Mouse (Mus musculus): ENCODE data around the gene Art4.
A peak's percentile ranks its signal among the peaks of the same experiment; 100 is the strongest.
"Not testable (repeated sequence)": the region's sequence is repeated elsewhere in the genome, so short reads cannot be mapped to it uniquely, and the experiment has no call there.

Gene Art4

DNA sequence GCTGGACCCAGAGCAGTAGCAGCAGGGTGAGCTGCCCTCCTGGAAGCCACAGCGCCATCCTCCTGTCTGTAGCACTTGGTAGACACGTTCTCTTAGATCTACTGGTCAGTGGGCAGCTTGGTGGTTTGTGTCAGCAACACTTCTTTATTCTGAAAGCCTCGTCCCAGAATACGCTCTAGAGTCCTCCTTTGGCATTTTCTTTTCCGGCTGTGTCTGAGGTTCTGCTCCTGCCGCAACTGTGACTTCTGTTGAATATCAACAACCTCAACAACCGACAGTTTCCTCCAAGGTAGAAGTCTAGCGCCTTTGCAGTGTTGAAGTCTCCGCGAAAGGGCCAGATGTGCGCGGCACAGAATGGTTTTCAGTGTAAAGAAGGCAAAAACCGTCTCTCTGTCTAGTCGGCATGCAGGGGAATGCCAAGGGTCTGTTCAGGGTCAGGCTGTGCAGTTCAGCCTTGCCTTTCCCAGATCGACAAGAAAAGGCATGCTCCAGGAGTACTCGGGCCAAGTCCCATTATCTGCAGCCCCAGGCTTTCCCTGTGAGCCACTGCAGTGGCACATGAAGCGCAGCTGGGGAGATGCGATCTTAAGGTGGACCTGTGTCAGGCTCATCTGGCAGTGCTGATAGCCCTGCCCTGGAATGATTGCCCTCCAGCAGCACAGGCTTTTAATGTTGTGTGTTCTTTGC is at the start of gene Art4:
Art4 (minus strand) TSS at position 548 of the 687 bp plus-strand sequence.
- peak; percentile 54 for DNase-seq

DNA sequence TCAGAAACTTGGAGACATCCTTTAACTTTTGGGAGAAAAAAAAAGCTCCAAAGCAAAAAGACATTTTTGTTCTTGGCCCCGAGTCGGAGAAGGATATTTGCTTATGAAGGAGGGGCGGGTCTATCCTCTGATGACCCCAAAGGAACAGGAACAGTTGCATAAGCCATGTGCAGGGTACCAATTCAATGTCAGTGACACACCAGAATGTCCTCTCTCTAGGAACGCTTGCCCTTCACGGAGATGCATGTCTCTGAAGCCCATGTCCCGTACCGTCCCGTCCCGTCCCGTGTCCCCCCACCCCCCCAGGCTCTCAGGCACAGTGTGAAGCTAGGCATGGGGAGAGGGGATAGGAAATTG is 49.4 kb upstream of the Art4 start:
- DNase-seq = peak; percentile 78

DNA sequence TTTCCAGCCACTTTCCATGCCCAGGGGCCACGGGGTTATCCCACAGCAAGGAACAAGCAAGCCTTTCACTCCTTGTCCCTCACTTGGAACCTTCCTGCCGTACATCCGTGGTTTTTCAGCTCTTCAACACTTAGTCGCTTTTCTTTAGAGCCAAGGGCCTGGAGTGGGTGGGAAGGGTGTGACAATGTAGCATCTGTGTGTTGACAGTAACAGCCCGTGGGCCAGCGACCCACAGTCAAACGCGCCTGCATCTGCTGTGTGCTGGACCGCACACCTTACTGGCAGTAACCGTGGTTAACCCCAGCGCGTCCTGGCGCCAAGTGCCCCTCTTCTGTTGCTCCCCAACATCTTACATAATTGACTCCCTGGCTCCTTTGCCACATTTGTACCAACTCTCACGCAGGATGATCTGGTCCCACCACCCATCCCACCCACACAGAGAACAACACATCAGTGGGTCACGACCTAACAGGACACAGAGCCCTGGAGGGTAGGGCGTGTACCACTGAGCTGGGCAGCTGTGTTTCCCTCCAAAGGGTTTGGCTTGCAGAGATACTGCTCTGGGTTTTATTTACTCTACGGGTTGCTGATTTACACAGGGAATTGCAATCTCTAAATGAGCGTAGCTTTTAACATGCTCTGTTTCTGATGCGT is 48.9 kb upstream of the Art4 start:
- peak; percentile 35 for DNase-seq

DNA sequence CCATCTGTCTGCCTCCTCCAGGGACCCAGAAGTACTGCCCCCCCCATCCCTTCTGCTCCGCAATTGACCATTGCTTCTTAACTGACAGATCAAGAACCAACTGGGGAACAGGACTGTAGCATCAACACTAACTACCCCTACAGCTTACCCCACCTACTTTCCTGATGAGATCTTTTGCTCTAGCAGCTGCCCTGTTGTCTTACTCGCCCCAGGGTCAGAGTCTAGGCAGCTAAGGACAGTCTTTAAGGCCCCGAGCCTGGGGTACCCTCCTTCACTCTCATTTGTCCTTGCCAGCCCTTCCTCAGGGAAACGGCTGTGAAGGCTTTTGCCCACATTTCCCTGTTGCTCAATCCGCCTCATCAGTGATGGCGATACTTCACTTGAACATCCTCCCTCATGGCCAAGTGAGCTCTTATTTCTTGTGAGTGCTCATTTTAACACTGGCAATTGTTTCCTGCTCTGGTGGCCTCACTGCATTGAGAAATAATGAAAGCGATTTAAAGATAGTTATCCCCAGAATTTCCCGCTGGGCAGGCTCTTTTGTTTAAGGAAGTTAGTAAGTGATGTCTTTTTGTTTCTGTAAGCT is 46.4 kb upstream of the Art4 start:
- DNase-seq = peak; percentile 24

DNA sequence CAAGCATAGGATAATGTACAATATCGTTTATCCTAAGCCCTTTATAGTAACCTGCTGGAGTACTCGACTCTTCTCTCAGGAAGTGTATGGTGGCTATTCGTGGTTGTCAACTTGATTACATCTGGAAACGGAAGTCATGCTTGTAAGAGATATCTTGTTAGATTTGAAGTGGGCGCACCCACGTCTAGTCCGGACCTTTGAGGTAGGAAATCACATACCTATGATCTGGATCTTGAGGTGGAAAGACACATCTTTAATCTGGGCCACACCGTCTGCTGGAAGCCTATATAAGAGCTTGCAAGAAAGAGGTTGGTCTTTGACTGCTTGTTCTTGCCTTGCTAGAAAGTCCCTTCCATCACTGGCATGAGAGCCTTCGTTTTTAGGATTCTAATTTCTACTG is 45.0 kb upstream of the Art4 start:
- no peak for DNase-seq

DNA sequence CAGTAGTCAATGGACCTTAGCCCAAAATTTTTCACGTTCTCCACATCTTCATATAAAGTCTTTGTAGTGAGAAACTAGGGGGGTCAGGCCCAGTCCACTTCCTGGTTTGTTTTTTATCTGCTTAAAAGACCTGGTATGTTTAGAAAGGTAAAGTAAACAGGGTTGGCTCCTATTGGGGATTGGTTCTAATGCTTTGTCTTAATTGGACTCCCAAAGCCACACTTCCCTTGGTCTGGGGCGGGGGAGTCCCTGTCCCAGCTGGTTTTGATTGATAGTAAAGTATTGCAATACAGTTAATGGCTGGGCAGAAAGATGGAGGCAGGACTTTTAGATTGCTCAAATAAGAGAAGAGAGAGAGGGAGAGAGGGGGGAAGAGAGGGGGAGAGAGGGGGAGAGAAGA is 43.5 kb upstream of the Art4 start:
- DNase-seq = no peak

DNA sequence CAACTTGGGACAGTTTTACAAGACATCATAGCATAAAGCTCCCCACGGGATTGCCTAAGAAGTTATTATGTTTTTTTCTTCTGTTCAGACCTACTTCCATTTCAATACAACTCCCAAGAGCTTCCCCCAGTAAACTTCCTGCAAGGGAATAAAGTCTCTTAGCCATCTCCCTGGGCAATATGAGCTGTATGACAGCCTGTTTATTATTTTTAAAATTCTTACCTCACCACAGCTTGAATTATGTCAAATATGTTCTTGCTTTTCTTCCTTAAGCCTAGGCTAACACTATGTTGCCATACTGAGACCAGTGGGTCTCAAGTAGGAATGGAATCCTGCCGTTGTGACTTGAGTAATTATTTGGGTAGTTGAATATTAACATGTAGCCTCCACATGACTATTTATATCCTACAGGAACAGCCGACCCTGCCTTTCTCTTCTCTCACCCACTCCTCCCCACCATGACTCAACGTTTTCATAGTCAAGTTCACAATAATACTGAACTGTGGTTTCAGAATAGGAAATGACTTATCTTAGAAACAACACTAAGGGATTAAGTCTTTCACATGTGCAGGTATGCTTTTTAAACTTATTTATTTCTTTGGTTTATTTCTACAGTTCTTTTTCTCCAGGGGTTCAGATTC is 43.0 kb upstream of the Art4 start:
- no peak for DNase-seq

DNA sequence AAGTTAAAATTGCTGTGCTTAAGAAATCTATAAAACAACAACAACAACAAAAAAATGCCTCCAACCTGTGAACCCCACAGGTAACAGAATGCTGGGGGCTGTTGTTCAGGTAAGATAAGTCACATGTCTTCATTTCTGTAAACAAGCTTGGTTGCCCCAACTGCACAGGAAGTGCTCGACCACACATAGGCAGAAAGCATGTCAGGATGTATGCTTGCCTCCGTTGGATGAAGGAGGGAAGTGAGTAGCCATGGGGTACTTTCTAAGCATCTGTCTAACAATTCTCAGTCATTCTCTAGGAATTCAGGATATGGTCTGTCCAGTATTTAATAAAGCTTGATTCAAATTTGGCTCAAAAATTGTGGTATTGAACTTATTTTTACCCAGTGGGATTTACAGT is 41.4 kb upstream of the Art4 start:
- no peak for DNase-seq

DNA sequence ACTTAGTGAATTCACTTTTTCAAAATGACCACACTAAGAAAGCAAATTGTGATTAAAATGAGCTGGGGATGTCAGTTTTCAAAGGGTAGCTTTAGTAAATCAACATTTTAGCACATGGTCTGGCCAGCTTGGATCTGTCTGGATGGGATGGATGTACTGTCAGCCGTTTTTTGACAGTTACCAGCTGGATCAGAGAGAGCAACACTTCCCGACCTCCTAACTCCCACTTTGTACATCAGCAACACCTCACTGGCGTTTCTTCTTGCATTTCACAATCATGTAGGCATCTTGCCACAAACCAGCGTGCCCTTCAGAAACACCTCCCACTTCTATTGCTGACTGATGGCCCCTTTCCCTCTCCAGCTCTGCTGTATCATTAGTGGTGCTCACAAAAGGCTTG is 40.7 kb upstream of the Art4 start:
- peak; percentile 88 for DNase-seq

DNA sequence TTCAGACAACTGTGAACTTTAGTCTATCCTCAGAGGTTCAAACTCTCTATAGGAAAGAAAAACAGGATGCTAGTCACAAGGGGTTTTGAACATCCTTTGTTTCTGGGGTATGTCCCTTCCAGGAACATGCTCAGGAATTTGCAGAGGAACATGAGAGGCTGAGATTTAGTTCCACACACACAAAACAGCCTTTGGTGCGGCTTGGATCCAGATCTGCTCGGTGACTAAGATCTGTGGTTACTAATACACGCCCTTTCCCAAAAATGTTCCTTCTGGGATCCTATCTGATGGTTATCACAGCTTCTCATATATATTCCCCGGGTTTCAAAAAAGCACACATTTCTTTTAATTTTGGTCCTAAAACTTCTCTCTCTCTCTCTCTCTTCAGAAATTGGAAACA is 40.3 kb upstream of the Art4 start:
- no peak for DNase-seq

DNA sequence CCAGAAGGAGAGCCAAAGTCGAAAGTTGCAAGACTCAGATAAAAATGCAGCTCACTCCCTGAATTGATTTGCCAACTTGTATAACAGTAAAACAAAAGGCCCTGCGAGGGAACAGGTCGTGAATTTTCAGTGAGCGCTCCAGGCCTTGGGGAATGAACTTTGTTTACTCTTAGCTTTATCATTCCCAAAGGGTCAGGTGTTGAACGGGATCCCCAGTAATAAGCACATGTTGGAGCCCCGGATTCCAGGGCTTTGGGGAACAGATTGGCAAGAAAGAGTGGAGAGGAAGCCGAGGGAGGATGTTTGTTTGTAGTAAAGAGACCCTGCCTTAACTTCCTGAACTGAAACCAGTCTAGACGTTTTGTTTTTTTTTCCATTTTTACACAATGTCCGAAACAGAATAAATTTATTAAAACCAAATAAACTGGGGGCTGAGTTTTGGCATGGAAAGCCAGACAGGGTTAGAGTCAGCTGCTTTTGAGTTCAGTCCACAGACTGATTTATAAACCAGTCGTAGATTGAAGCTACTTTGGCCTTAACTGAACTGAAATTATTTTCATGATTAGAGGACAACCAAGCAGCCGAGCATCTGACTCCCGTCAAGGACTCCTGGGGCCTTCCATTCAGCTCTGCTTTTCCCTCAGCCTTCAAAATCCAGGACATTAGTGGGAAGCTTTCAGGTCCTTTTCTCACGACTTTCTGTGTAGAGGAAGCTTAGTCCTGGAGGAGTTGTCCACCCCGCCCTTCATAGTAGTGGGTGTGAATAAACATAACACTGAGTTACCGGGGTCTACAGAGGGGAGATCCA is 37.2 kb upstream of the Art4 start:
- peak; percentile 57 for DNase-seq

DNA sequence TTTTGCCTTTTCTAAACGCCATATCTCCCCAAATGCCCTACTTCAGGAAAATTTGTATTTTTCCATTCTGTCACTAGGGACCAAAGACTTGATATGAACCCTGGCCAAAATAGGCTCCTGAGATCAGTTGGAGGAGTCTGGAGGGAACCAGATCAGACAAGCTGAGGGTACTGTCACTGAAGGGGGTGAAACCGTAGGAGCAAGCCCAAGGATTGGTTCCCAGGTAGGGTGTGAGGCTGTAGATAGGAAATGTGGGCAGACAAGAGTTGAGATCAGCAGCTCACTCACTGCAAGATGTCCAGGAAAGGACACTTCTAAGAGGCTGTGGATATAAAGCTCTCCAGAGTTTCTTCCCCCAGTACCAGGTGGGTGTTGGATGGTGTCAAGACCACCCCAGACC is 34.5 kb upstream of the Art4 start:
- DNase-seq = no peak

DNA sequence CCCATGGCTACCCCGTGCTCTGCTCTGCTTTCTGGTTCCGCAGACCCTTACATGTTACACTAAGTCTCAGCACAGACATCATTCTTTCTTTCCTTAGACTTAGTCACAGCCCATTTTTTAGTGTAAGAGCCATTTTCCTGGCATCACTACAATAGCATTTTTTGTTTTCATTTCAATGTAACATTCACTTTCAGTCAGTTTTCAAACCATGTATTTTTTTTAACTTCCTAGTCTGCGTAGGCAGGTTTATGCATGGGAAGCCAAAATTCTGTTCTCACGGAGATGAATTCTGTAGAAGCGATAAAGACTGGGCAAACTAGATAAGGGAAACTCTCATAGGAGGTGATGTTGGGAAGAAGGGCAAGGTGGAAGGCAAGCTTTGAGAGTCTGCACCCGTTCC is 32.0 kb upstream of the Art4 start:
- no peak for DNase-seq

DNA sequence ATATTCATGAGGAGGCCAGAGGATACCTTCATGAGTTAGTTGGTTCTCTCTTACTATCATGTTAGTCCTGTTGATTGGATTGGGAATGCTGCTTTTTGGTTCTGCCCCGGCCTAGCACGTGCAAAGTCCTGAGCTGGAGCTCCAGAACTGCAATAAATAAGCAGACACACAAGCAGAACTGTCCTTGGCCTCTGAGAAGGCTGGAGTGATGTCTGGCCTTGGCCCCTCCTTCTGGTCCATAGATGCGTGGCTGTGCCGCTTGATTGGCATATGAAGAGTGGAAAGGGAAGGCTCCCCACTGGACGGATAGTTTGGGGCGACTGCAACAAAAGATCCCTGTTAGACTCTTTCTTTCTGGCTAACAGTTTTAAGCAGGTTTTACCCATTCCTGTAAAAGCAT is 31.5 kb upstream of the Art4 start:
- no peak for DNase-seq

DNA sequence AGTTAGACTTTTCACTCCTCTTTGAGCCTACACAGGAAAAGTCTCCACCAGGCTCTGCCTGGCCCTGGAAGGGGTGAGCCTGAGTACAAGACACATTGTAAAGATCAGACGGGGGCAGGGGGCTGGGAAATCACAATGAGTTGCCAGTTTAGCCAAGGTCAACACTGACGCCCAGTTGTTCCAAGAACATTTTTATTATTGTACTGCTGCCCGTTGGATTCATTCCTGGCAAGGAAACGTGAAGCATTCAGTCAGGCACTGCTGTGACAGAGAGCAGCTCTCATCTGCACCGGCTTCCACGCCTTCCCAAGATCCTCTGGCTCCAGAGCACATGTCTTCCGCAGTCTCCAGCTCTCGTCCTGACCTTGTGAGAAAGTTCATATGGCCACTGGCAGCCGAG is 30.3 kb upstream of the Art4 start:
- DNase-seq = peak; percentile 90

DNA sequence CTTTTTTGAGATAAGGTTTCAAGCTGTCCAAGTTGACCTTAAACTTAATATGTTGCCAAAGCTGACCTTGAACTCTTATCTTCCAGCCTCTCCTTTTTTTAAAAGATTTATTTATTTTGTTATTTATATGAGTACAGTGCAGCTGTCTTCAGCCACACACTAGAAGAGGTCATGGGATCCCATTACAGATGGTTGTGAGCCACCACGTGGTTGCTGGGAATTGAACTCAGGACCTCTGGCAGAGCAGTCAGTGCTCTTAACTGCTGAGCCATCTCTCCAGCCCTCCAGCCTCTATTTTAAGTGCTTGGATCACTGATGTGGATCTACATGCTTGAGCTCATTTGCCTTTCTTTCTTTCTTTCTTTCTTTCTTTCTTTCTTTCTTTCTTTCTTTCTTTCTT is 27.2 kb upstream of the Art4 start:
- not testable (repeated sequence) for DNase-seq

DNA sequence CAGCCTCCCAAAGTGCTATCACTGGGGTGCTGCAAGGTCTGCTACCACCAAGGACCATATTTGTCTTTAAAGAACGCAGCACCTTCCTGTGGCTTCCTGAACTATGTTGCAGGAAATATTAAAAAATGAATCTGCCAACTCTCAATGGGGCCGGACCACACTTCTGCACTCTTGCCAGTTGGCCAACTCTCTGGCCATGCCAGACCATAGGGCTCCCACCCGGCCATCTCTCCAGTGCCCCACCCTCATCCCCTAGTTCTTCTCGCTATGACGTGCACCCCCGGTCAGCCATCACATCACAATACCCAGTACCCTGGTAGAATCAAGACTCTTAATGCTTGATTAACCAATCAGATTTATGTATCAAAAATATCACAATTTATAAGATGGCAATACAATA is 26.4 kb upstream of the Art4 start:
- no peak for DNase-seq

DNA sequence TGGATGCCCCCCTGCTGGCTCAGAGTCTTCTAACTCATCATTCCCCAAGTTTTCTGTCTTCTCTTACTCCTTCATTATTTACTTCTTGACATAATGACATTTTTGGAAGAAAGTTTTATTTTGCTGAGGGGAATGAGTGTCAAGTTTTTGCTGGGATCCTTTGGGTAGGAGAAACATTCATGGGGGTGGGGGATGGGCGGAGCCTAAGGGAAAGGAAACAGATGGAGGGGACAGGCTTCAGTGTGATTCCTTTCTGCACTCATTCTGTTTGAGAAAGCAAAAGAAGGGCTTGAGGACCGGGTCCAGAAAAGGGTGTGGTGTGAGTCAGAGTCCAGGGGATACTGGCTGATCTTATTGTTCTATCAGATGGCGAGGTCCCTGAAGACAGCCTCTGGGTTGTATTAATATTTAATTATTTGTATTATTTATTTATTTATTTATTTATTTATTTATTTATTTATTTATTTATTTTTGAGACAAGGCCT is 25.9 kb upstream of the Art4 start:
- peak; percentile 48 for DNase-seq

DNA sequence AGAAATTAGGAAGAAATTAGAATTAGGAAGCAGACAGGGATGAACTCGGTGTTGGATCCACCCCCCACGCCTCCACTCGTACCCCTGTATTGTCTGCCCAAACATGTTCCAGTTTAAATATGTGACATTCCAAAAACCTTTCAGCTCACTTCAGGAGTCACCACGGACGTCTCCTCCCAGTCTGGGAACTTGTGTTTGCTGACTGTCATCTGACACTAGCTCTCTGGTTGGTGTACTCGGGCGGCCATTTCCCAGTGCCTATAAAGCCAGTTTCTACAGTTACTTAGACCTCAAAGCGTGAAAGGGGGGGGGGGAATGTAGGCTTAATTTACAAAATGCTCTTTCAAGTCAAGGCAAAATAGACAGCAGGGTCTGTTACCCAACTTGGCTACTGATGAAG is 24.1 kb upstream of the Art4 start:
- DNase-seq = no peak

DNA sequence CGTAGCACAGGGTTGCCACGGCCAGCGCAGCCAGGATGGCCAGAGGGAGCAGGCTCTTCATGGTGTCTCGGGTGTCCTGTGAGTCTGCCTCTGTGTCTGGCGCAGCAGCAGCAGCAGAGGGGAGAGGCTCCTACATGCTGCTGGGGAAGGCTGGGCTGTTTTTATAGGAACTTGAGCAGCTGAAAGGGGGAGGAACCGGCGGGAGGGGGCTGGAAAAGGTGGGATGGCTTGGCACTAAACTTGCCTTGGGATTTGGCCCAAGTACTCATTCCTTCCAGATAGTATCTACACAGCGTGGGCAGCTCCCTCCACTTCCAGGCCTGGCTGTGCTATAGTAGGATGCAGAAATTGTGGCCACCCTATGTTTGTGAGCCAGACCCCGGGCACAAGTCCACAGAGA is 18.1 kb upstream of the Art4 start, which contains the start of gene Mgp:
Mgp (minus strand) TSS at position 154 of the 400 bp plus-strand sequence.
- peak; percentile 66 for DNase-seq

DNA sequence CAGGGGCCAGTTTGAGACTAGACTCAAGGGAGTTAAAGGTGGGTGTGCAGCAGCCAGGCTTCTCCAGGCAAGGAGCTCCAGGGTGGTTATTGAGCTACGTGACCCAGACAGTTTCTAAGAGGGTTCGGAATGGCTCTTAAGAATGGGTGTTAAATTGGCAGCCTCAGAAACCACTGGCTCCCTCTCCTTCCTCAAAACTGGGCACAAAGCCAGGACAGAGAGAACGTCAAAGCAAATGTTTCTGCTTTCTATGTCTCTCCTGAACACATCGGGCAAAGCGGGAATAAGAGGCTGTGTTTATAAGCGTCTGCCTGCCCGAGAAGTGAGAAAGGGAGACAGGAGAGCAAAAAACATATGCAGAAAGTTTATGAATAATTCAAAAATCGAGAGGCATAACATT is 17.1 kb upstream of the Art4 start:
- DNase-seq = peak; percentile 61

DNA sequence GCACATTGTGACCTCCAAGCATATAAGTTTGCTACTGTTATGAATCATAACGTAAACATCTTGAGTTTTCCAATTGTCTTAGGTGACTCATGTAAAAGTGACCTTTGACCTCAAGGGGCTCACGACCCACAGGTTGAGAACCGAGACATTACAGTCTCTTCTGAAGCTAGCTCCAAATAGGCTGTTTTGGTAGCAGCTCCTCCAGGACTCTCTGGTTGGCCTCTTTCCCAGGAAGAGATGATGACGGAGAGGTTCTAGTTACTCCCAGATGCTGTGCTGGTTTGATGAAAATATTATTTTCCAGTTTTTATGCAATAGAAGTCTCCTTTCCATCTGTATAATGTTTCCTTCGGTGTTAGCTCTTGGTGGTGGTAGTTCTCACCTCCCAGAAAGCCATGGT is 11.4 kb upstream of the Art4 start:
- DNase-seq = no peak

DNA sequence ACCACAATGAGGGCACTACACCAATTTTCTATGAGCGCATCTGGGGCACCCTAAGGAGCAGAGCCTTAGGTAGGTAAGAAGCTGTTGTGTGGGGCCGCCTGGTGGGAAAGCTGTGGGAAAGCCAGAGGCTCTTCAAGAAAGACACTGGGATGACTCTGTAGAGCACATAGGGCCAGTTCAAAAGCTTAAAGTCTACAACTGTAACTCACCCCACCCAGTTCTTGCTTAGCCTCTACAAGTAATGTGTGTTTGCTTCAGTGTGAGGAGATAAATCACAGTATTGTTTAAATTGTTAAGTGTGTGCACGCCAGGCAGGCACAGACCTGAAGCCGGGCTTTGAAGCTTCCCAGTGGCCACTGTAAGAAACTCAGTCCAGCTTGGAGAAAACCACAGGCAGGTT is 8.6 kb upstream of the Art4 start:
- DNase-seq = no peak
